Mouse (Mus musculus): ENCODE measurements at regions not wholly inside any gene's neighbourhood (a gene's known extent, or its start where the extent isn't known, plus 50 kb on each side); places are given as distances from the start of the nearest gene placed in this dataset.

DNA sequence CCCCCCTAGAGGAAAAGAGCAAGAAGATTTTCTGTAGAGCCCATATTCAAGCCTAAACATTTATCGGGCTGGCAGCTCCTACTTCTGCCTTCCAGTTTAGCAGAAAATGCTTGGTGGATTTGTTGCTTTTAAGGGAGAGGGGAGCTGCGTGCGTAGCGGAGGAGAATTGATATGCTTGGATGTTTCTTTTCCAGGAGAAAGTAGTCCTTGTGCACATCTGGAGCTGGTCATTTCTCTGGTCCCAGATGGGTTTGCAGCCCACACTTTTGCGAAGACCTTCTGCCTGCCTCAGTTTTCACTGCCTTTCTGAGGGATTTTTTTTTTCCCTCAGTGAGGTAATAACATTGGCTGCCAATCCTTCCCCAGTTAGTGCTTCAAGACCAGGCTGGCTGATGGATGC, 203.6 kb downstream of the Kcnrg start:
- TF ChIP-seq CTCF (conservative IDR thresholded peaks at IDR 0.05; ENCODE audit: low read length) (no peak), NANOG (IDR thresholded peaks at IDR 0.05; ENCODE audit: borderline replicate concordance, low read length) (no peak), POU5F1 (IDR thresholded peaks at IDR 0.05; ENCODE audit: borderline replicate concordance, low read length) (no peak)
